Mouse (Mus musculus) brown adipose tissue, adult 24 weeks (tissue): ENCODE data around the gene Nrsn2. TPM values are rescaled to one million over a fixed set of nuclear protein-coding genes. Genes with fewer than 3 reads are reported as not detected.

Experiments
- H3K27ac ChIP-seq: fragments of 200-500 bp; replicated peaks from 2 replicates; pipeline ENCODE4 v1.5.1; 2012; ENCODE audit warnings: low read depth, mild to moderate bottlenecking, low read length
- H3K4me1 ChIP-seq: fragments of 200-500 bp; 2 replicates; pipeline ENCODE4 v1.6.1; 2012; ENCODE audit warnings: low read length, mixed read lengths; ENCODE audit not compliant: control insufficient read depth, insufficient read depth, insufficient read length
- H3K4me3 ChIP-seq: fragments of 200-500 bp; 2 replicates; pipeline ENCODE4 v1.5.1; 2012; ENCODE audit warnings: low read depth, mild to moderate bottlenecking, low read length, moderate library complexity; ENCODE audit not compliant: insufficient read depth
- polyA plus RNA-seq: library from polyadenylated mRNA; stranded (reverse); fragments of >200 nt; gene quantifications from 2 replicates; pipeline ENCODE4 v1.2.4, GENCODE M21; 2012; ENCODE audit not compliant: missing spikeins, insufficient read depth, insufficient read length

The Nrsn2 gene
- polyA plus RNA-seq, 1 experiment: not detected

DNA sequence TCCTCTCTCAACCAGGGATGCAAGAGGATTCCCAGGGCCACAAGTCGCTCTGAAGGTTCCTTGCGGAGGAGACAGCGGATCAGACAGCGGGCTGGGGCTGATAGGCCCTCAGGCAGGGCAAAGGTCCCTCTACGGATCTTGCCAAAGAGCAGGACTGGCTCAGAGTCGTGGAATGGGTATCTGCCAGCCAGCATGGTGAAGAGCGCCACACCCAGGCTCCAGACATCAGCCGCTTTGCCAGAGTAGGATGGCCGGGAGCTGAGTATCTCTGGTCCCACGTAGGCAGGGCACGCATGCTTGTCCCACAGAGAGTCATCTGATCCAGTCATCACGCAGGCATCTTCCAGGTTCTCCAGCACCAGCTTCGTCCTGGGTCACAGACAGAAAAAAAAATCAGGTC, 38.1 kb downstream of the Nrsn2 start:
- peak overlapping the region; percentile 57; the same call in 1 of the 2 replicates for H3K27ac ChIP-seq
- H3K4me1 ChIP-seq: peaks cover 8% of the 10 kb centered on the region
- H3K4me3 ChIP-seq: no peak overlapping the region

DNA sequence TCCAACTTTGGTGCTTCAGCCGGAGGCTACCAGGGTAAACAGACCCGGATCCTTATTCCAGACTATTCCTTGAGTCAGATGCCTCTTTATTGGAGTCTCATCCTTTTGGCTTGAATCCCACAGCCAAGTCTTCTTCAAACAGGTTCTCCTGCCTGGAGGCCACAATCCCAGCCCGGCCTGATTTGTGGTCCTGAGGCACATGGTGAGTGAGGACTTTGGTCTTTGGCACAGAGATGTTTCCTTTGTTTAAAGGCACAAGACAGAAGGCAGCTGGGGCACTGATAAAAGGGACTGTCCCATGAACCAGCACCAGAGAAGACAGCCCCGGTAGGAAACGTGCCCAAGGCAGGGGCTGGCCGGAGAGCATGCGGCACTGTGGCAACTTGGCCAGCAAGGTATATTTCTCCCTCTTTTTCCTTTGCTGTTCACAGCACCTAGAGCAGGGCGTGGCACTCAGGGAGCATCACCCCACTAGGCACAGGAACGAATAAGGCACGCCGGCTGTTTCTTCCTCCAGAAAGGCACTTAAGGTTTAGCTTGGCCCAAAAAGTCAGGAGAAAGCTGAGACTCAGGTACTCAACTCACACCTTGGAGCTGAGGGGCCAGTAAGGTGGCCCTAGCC, 38.7 kb downstream of the Nrsn2 start:
- Histone ChIP-seq H3K4me1 (peaks cover 9% of the 10 kb centered on the region), H3K4me3 (no peak overlapping the region), H3K27ac (peak overlapping the region; percentile 78)

DNA sequence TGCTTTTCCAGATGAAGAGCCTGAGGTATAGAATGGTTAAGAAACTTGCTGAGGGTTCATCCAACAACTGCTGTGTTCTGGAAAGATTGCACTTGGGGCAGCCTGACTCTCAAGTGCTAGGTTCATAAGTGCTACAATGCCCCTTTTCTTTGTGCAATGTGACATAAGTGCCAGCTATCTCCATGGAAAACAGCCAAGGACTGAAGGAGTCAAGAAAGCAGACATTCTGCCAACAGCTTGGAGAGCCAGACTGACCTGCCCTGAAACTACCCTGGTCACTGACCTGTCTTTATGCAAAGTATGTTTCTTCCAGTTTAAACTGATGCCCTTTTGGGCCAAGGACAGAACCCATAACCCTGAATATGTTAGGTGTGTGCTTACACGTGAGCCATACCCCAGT, 39.6 kb downstream of the Nrsn2 start:
- Histone ChIP-seq H3K4me3 (no peak overlapping the region), H3K4me1 (peaks cover 9% of the 10 kb centered on the region), H3K27ac (peak overlapping the region; percentile 78)

DNA sequence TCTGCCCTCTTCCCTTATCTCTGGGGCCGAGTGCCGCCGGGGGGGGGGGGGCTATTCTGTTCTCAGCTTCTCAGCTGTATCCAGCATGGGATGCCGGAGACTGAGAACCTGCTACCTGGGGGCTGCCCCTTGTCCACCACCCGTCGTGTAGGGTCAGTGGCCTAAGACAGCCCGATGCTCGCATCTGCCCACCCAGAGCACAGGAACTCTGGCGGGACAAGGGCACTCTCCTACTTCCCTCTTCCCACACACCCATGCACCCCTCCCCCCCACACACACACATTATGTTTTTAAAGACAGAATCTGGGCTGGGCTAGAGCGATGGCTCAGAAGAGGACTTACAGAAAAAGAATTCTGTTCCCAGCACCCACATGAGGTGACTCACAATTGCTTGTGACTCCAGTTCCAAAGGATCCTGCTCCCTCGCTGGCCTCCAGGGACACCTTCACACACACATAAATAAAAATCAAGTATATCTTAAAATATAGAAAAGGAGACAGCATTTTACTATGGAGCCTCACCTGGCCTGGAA, 41.1 kb downstream of the Nrsn2 start:
- H3K4me1 ChIP-seq: peaks cover 17% of the 10 kb centered on the region
- no peak overlapping the region for H3K4me3 ChIP-seq
- H3K27ac ChIP-seq: no peak overlapping the region

- H3K4me3 ChIP-seq: no peak overlapping the region
- peaks cover 17% of the 10 kb centered on the region for H3K4me1 ChIP-seq
- peak overlapping the region; percentile 8; the same call in 1 of the 2 replicates for H3K27ac ChIP-seq
These were observed 43.0 kb downstream of the Nrsn2 start for GRCm38 (mm10) chr2:152333345-152334006.

DNA sequence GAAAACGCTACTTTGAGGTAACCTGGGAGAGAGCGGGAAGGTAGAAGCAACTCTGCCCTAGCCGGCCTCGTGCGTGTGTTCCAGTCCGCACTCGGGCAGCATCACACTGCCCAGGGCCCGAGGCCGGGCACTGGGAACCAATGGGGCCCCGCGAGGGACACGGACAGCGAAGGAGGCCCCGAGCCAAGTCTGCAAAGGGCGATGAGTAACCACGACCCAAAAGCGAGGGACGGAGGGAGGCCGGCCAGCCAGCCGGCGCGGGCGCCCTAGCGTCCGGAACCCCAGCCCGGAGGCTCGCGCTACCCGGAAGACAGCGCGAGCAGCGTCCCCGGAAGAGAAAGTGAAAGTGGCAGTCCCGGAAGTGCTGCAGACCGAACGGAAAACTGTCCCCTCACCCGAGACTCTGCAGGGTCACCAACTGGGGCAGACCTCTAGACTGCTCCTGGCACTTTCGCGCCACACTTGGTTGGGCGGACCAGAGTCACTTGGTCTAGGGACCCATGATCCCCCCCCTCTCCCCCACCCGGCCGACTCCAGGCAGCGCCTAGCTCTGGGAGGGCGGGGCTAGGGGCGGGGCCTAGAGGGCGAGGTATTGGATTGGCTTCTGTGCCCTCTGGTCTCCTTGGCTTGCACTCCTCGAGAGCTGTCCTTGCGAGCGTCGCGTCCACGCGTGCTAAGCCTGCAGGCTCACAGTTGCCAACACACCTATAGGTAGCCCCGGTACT, 44.2 kb downstream of the Nrsn2 start, which contains the start of gene Rbck1:
Gene Rbck1 (minus strand): TSS at position 553 of the 725 bp plus-strand sequence.
- H3K4me1 ChIP-seq: peaks cover 12% of the 10 kb centered on the region
- peak within 1 kb of the TSS; percentile 97 for H3K27ac ChIP-seq
- H3K4me3 ChIP-seq: peak within 1 kb of the TSS; percentile 84

GRCm38 (mm10) chr2:152330858-152331423, 45.5 kb downstream of the Nrsn2 start:
- peak overlapping the region; percentile 84; the same call in 1 of the 2 replicates for H3K4me3 ChIP-seq
- peaks cover 12% of the 10 kb centered on the region for H3K4me1 ChIP-seq
- H3K27ac ChIP-seq: no peak overlapping the region

GRCm38 (mm10) chr2:152327980-152328379, 48.5 kb downstream of the Nrsn2 start:
- Histone ChIP-seq H3K4me1 (peaks cover 8% of the 10 kb centered on the region), H3K27ac (0 out of 2 replicates have a peak overlapping the region, but pooled peaks have one; percentile 46), H3K4me3 (no peak overlapping the region)

DNA sequence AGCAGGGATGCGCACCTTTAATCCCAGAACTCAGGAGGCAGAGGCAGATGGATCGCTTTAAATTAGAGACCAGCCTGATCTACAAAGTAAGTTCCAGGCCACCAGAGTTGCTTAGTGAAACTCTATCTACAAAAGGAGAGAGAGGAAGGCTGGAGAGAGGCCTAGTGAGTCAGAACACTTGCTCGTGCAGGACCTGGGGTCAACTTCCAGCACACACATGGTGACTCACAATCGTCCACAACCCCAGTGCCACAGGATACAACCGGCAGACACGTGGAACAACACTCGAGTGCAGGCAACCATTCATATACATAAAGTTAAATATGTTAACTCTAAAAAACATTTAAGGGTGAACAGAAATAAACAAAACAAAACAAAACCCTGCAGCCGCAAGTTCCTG, 49.8 kb downstream of the Nrsn2 start:
- H3K27ac ChIP-seq: no peak overlapping the region
- peaks cover 8% of the 10 kb centered on the region for H3K4me1 ChIP-seq
- H3K4me3 ChIP-seq: no peak overlapping the region

DNA sequence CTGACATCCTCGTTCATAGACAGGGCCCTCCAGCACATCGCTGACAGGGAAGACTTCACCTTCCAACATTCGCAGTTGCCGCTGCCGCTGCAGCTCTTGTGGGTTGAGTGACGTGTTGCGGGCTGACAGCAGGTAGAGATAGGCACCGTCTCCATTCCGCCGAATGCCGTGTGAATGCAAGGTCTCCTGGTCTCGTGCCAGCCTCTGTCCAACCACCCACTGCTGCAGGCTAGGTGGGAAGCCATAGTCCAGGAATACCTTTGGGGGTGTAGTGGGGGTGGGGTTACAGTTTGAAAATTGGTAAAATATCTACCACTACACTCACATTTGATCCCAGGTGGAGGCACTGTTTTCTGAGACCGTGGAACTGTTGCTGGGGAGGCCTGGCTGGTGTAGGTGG, 50.3 kb downstream of the Nrsn2 start:
- no peak overlapping the region for H3K27ac ChIP-seq
- no peak overlapping the region for H3K4me3 ChIP-seq

DNA sequence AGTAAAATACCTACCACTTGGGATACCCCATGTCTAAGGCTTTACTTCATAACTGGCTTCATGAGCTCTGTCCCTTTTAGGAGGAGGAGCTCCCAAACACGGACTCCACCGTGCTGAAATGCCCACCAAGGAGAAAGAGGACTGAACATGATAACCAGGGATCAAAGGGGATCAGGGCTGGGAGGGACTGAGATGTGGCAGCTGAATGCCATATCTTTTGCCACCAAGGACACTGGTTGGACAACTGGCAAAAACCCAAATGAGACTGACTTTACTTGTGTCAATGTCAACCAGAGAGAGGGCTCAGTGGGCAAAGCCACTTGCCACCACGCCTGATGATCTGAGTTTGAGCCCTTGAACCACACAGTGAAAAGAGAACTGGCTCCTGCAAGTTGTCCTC, 51.6 kb downstream of the Nrsn2 start:
- H3K27ac ChIP-seq: no peak overlapping the region
- no peak overlapping the region for H3K4me3 ChIP-seq
- no peaks in the 10 kb centered on the region for H3K4me1 ChIP-seq

More for the DNA sequence above, 50.3 kb downstream of the Nrsn2 start:
- peaks cover 5% of the 10 kb centered on the region for H3K4me1 ChIP-seq

- Histone ChIP-seq H3K4me3 (no peak overlapping the region), H3K27ac (no peak overlapping the region), H3K4me1 (no peaks in the 10 kb centered on the region)
These were observed 52.5 kb downstream of the Nrsn2 start for GRCm38 (mm10) chr2:152323971-152324370.

GRCm38 (mm10) chr2:152322198-152322597, 54.2 kb downstream of the Nrsn2 start:
- Histone ChIP-seq H3K4me3 (no peak overlapping the region), H3K27ac (no peak overlapping the region), H3K4me1 (no peaks in the 10 kb centered on the region)

DNA sequence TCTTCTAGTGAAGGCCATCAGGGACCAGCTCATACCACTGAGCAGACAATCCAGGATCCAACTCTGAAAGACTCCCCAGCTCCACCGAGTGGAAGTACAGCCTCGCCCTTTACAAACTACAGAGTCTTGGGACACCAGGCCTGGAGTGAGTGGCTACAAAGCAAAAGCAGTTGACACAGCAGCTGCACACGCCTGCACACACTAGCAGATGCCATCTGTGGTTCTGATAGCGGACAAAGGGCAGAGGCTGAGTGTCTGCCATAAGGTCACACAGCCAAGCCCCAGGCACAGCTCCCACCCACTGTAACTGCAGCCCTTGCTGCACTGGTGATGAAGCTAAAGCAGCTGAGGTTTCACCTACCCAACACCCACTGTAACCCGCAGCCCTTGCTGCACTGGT, 54.9 kb downstream of the Nrsn2 start:
- H3K4me1 ChIP-seq: no peaks in the 10 kb centered on the region
- no peak overlapping the region for H3K4me3 ChIP-seq
- no peak overlapping the region for H3K27ac ChIP-seq
